Mouse (Mus musculus) ovary, postnatal 14 days (tissue): Measurements from ENCODE around the gene Hbb-y.
"Not testable (repeated sequence)": the region's sequence is repeated elsewhere in the genome, so short reads cannot be mapped to it uniquely, and the experiment has no call there.

Source experiments
- DNase-seq: peaks from one replicate; pipeline ENCODE4 v3.0.0; 2022; ENCODE audit warnings: low spot score

Gene Hbb-y

DNA sequence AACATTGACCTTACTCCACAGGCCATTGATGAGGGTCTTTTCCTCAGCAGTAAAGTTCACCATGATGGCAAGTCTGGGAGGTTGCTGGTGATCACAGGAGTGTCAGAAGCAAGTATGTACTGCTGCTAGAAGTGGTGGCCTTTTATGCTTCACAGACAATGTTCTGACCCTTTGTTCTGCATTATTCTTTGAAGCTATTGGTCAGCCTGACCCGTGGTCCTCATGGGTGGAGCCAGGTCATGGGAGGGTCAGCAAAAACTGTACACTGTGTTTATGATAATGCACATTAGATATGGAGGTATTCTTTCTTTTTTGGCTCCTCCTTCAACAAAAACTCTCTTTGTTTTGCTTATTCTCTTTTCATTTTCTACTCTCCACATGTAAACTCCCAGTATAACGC is at the start of gene Hbb-y:
Gene Hbb-y (minus strand): TSS at position 127 of the 400 bp plus-strand sequence.
- DNase-seq: no peak

DNA sequence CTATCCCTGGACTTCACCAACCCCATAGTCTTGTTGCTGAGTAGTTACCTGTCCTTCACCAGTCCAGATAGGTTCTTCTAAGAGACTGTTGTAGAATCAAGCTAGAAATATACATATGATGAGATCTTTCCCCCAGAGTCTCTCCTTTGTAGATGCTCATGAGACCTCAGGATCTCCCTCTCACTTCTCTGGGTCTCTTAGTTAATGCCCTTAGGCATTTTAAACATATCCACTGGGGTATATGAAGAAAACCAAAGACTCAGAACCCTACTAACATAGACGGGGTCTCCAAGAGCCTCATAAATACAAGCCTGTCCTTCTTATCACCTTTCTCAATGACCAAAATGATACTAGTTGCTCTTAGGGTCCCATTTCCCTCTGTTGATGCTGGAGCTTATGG is 41.4 kb upstream of the Hbb-y start, which contains the start of gene Olfr64:
Gene Olfr64 (minus strand): TSS at position 101 of the 400 bp plus-strand sequence.
- no peak for DNase-seq

DNA sequence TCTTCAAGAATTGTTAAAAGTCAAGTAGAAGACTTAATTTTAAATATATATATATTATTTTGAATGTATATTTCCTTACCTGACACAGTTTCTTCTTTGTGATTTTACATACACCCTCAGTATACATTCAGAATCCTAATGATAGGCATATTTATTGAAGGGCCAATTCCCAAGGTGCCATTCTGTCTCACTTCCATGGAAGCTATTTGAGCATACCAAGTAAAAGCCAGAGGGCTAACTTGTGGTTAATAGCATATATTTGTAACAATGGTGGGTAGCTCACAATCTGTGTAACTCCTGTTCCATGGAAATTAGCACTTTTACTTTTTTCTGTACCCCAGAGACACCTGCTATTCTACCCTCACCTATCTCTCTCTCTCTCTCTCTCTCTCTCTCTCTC is 33.1 kb upstream of the Hbb-y start, which contains the start of gene Olfr66:
Gene Olfr66 (minus strand): TSS at position 101 of the 400 bp plus-strand sequence.
- DNase-seq: no peak

DNA sequence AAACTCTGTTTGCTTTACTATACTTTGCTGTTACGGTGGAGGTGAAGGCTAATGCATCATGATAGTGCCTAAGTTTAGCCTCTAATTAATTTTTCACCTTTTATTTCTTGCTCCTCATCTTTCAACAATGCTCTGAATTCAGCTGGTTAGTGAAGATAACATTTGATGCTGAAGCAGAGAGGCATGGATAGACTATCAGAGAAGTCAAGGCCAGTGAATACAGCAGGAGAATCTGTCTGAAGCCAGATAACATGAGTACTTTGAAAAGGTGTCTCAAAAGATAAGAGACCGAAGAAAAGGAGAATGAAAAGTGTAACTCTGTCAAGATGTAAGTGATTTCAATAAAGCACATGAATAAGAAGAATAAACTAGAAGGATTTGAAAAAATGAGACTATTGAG is 24.1 kb upstream of the Hbb-y start:
- DNase-seq: no peak

DNA sequence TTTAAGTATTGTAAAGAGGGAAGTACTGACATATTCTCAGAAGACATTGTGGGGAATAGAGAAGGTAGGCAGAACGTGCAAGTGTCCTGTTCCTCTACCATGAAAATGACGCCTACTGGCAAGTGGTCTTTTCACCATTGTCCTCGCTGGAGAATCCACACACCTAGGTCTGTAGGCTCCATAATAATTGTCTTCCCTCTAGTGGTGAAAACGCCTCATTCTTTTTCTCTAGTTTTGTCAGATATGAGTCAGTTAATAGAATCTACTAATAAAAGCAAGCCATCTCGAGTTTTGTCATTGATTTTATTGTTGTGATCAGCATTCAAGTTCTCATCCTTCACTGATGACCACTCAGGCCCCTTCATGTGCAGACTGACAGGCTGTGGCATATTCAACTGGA is 21.4 kb upstream of the Hbb-y start:
- DNase-seq: no peak

DNA sequence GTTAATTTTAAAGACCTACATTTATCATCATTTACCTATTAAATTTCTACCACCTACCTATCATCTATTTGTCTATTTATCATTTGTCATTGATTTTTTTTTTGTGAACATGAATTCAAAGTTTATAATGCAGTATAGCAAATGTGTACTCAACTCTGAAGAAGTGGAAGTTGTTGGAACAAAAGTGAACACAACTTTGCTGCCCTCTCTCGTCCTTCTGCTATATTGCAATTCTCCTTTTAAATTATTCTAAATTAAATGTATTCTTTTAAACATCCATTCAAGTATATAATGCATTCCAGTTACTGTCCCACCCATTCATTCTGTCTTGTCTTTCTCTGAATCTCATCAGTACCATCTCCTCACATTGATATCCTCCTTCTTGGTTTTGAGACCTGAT is 20.0 kb upstream of the Hbb-y start:
- no peak for DNase-seq

DNA sequence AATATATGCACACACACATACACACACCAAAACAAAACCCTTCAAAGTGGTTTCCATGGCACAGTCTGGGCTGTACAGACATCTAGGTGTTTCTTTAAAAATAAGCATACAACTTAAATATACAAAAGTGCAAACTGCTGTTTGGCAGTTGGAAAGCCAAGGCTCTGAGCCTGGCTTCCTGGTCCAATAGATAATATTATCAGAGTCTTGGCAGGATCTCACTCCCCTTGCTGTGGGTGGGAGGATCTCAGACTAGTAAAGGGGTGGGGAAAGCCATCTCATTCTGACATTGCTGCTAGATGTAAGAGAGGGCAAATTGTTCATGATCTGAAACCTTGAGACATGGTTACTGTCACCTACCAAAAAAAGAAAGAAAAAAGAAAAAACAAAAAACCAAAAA is 17.7 kb upstream of the Hbb-y start:
- no peak for DNase-seq

DNA sequence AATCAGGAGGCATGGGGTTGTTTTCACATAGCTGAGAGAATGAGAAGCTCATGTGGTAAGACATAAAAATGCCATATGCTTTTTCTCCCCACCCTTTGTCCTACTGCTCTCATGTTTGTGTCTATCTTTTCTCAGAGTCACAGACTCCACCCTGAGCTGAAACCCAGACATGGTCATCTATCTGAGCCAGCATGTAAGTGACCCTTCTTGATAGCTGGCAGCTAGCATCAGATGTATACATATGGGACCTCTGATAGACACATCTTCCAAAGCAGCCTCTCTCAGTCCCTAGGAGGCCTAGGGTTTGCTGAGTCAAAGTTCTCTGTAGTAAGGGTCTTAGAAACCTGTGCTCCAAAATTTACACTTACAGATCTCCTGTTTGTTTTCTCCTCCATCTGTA is 12.7 kb upstream of the Hbb-y start:
- no peak for DNase-seq

DNA sequence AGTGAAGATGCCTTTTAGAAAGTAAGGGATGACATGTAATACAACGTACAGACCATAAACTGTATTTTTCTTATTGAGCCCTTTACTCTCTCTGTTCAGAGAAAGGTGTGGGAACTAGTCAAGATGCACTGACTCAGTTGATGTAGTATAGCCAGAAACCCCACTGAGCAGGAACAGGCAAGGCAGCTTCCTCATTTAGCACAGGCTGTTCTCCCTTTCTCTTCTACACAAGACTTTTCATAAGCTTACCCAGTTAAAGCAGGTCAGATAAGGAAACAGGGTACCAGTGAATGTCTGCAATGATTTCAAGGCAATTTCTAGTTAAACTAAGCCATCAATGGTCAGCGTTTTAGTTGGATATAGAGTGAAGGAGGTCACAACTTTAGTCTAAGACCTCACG is 8.5 kb upstream of the Hbb-y start:
- no peak for DNase-seq

DNA sequence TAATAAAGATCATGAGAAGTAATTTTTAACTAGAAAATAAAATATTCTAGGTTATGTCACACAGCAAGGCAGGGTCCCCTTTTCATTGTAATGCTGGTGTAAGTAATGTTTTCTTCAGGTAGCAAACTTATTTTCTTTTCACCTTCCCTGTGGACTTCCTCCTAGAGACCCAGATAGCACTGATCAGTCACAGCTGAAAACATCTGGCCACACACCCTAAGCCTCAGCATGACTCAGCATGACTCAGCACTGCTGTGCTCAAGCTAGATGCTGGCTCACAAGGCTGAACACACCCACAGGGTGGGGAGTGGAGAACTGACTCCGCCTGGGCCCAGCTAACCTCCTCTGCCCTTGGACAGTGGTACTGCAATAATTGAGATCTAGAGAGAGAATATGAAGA is 7.8 kb upstream of the Hbb-y start:
- no peak for DNase-seq

DNA sequence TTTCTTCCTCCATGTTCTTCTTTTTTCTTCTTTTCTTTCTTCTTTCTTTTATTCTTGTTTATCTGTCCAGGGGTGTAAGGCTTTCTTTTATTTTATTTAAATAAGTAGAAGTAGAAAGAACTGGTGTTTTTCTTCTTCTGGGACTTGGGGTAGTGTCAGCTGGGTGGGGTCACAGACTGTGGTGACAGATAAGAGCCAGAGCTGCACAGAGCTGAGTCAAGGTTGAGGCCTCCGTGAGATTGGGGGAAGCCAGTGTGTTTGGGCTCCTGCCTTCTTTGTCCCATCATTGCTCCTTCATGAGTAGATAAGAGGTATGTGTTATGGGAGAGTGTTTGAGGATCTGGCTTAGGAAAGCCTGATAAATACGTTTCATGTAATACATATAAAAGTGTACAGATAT is 6.1 kb upstream of the Hbb-y start:
- no peak for DNase-seq

DNA sequence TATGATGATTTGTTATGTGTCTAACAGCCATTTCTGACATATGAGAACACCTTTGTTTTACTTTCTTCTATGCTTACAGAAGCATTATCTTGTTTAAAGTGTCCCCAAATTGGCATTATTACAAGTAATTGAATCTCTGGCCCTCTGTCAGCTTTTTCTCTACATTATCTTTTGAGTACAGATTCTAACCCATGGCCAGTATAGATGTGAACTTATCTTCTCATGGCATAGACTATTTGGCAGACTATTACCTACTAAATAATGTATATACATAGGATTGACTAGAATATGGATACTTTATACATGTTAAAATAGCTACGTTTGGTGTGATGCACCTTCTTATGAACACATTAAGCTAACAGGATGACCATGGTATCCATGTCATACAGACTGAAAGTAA is 1.7 kb upstream of the Hbb-y start:
- DNase-seq: no peak

DNA sequence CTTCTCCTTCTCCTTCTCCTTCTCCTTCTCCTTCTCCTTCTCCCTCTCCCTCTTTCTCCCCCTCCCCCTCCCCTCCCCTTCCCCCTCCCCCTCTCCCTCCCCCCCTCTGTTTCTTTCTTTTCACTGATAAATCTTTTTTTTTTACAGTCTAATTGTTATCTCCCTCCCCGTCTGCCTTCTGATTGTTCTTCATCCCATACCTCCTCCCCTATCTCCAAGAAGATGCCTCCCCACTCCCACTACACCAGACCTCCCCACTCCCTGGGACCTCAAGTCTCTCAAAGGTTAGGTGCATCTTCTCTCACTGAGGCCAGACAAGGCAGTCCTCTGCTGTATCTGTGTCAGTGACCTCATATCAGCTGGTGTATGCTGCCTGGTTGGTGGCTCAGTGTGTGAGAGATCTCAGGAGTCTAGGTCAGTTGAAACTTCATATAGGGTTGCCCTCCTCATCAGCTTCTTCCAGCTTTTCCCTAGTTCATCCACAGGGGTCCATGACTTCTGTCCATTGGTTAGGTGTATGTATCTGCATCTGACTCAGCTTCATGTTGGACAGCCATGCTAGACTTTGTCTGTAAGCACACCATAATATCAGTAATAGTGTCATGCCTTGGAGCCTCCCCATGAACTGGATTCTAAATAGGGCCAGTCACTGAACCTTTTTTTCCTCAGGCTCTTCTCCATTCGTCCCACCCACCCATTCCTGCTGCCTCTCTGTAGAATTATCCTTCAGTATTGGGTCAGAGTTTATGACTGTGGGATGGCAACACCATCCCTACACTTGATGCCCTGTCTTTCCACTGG is 8.3 kb downstream of the Hbb-y start:
- DNase-seq: no peak

DNA sequence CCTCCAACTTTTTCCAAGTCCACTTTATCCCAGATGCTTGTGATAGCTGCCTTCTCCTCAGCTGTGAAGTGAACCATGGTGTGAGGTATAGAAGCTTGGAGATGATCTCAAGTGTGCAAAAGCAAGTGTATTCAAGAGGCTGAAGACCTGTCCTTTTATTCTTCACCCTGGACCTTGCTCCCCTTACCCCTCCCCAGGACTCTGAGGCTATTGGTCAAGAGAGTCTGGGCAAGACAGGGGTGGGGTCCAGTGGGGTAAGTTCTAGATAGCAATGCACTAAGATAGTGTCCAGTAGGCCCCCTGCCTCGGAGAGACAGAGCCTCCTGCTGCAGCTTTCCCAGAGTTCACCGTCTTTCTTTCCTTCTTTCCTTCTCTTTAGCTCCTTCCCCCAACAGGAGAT is 10.0 kb downstream of the Hbb-y start, which contains the start of gene Hbb-bh1:
Gene Hbb-bh1 (minus strand): TSS at position 131 of the 400 bp plus-strand sequence.
- no peak for DNase-seq

DNA sequence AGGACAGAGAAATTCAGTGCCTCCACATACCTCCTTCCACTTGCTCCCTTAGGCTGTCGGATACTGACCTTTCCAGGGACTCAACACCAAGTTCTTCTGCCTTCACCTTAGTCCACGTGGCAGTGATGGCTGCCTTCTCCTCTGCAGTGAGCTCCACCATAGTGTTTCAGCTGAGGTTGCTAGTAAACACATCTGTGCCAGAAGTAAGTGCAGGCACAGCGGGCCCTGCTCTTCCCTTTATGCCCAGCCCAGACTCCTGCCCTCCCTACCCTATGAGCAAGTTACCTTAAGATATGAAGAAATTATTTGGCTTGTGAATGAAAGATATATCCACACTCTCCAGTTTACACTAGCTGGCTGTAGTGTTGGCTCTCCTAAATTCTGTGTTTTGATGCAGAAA is 12.7 kb downstream of the Hbb-y start, which contains the start of gene Hbb-bh2:
Gene Hbb-bh2 (minus strand): TSS at position 253 of the 400 bp plus-strand sequence.
- no peak for DNase-seq

DNA sequence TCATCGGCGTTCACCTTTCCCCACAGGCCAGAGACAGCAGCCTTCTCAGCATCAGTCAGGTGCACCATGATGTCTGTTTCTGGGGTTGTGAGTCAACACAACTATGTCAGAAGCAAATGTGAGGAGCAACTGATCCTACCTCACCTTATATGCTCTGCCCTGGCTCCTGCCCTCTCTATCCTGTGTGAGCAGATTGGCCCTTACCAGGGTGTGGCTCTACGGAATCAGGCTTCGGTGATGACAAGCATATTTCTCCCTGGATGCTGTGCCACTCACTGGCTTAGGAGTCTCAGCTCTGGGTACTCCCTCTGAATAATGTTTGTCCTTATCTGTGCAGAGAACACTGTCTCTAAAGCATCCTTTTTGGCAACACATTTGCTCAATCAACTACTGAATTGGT is 25.2 kb downstream of the Hbb-y start, which contains the start of gene Hbb-bs:
Gene Hbb-bs (minus strand): TSS at position 289 of the 400 bp plus-strand sequence.
- no peak for DNase-seq

DNA sequence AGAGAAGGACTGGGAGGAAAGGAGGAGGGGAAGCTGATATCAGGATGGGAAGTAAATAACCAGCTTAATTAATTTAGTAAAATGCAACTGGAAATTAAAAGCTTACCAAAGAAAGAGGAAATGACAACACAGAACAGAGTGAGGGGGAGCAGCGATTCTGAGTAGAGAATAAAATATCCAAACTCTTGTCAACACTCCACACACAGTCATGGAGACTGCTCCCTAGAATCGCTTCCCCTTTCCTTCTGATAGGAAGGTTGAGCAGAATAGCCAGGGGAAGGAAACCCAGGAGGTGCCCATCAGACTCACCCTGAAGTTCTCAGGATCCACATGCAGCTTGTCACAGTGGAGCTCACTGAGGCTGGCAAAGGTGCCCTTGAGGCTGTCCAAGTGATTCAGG is 25.9 kb downstream of the Hbb-y start:
- DNase-seq: not testable (repeated sequence)

DNA sequence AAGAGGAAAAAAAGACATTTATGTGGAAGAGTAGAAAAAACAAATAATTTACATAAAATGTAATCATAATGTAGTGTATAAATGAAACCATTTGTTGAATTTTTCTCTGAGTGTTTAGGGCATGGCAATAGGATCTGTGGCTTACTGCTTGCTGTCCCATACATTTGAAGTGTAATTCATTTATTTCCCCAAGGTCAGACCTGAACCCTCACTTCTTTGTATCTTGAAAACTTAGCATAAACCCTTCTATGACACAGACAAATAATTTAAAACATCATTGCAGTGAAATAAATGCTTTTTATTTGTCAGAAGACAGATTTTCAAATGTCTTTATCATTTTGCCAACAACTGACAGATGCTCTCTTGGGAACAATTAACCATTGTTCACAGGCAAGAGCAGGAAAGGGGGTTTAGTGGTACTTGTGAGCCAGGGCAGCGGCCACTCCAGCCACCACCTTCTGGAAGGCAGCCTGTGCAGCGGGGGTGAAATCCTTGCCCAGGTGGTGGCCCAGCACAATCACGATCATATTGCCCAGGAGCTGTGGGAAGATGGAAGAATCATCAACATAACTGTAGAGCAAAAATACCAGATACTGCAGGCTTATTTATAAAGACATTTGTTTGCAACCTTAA is 26.6 kb downstream of the Hbb-y start:
- DNase-seq: no peak

DNA sequence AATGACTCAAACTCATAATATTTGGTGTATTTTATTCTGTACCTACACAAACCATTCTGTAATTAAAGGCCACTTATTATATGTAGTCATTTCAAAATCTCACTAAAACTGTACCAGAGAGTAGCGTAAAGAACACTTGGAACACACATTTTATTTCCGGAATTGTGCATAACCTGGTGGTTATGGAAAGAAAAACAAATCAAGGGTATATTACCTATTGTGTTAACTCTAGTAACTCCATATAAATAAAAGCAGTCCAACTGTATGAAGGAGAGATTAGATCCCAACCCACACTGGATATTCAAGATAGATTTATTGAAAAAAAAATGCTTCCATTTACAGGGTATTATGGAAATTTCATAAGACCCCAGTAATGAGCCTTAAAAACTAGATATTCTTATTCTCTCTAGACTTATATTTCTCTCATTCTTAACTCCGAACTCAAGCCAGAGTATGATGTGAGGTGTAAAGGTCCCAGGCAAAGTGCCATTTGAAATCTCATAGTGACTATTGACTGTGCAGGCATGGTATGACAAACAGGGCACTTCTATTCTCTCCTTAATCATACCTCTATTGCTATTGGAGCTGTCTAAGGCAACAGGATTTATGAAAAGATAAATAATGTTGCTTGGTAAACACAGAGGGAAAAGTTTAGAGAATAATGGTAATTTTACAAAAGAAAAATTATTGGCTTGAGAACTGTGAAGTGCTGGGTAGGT is 27.3 kb downstream of the Hbb-y start:
- DNase-seq: no peak

DNA sequence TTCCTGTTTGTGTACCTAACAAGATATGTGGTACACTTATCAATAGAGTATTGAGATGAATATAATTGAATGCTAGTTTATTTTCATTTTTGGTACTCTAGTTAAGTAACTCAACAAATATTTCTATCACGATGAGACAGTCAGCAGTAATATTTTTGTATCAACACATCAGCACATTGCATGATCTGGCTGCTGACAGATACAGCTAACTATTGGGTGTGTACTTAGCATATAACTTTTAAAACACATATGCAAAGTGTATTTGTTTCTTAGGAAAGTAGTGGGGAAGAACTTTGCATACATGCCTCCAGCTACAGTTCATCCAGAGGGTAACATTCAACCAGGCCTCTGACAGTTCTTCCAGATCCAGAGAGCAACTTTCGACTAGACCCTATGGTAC is 28.4 kb downstream of the Hbb-y start:
- DNase-seq: no peak

DNA sequence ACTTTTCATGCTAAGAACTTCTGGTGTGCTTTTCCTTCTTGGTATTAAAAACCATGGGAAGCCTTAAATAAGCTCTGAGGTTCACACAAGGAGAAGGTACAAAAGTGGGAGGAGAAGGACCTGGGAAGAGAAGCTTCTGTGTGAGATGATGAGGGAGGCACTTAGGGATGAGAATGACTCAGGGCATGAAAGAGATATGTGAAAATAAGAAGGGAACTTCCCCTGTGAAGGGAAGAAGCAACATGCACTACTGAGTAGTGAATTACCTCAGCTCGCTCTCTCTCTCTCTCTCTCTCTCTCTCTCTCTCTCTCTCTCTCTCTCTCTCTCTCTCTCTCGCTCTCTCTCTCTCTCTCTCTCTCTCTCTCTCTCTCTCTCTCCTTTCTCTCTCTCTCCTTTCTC is 37.9 kb downstream of the Hbb-y start:
- not testable (repeated sequence) for DNase-seq

DNA sequence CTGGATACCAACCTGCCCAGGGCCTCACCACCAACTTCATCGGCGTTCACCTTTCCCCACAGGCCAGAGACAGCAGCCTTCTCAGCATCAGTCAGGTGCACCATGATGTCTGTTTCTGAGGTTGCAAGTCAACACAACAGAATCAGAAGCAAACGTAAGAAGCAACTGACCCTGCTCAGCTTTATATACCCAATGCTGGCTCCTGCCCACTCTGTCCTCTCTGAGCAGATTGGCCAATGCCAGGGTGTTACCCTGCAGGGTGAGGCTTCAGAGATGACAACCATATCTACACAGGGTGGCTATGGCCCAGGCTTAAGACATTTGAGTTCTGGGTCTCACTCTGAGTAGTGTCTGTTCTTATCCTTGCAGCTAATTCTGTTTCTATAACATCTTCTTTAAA is 39.2 kb downstream of the Hbb-y start, which contains the start of gene Hbb-bt:
Gene Hbb-bt (minus strand): TSS at position 231 of the 400 bp plus-strand sequence.
- no peak for DNase-seq

DNA sequence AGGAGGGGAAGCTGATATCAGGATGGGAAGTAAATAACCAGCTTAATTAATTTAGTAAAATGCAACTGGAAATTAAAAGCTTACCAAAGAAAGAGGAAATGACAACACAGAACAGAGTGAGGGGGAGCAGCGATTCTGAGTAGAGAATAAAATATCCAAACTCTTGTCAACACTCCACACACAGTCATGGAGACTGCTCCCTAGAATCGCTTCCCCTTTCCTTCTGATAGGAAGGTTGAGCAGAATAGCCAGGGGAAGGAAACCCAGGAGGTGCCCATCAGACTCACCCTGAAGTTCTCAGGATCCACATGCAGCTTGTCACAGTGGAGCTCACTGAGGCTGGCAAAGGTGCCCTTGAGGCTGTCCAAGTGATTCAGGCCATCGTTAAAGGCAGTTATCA is 39.9 kb downstream of the Hbb-y start:
- DNase-seq: not testable (repeated sequence)
